Mouse (Mus musculus) hindbrain, embryonic 16.5 days (tissue): ENCODE measurements around the gene Pcsk5. TPM values are rescaled to one million over a fixed set of nuclear protein-coding genes. Genes with fewer than 3 reads are reported as not detected.

ENCODE experiments used
- ATAC-seq: fragments of 200-750 bp; cut with Nextera tagmentation; 2 replicates; pipeline ENCODE4 v1.8.0; 2017; ENCODE audit warnings: moderate TSS enrichment, moderate library complexity
- H3K27ac ChIP-seq: fragments of 300-500 bp; sonication (generic); 2 replicates; pipeline ENCODE4 v1.5.1; 2014; ENCODE audit warnings: low read depth, mild to moderate bottlenecking, control low read depth, low read length, moderate library complexity
- H3K27me3 ChIP-seq: fragments of 300-500 bp; sonication (generic); replicated peaks from 2 replicates; pipeline ENCODE4 v1.6.1; 2014; ENCODE audit warnings: low read length; ENCODE audit not compliant: control insufficient read depth, insufficient read depth
- H3K36me3 ChIP-seq: fragments of 300-500 bp; sonication (generic); 2 replicates; pipeline ENCODE4 v1.6.1; 2014; ENCODE audit warnings: mild to moderate bottlenecking, low read length, moderate library complexity, mixed read lengths; ENCODE audit not compliant: control insufficient read depth, insufficient read depth
- H3K4me1 ChIP-seq: fragments of 300-500 bp; sonication (generic); 2 replicates; pipeline ENCODE4 v1.6.1; 2014; ENCODE audit warnings: low read depth, low read length; ENCODE audit not compliant: control insufficient read depth, insufficient read depth
- H3K4me2 ChIP-seq: fragments of 300-500 bp; sonication (generic); 2 replicates; pipeline ENCODE4 v1.6.1; 2014; ENCODE audit warnings: mild to moderate bottlenecking, low read length, control low read depth, moderate library complexity
- H3K4me3 ChIP-seq: fragments of 300-500 bp; sonication (generic); 2 replicates; pipeline ENCODE4 v1.5.1; 2014; ENCODE audit warnings: mild to moderate bottlenecking, low read length, control low read depth, moderate library complexity
- H3K9ac ChIP-seq: fragments of 300-500 bp; sonication (generic); 2 replicates; pipeline ENCODE4 v1.6.1; 2014; ENCODE audit warnings: low read depth, mild to moderate bottlenecking, control low read depth, low read length, moderate library complexity
- H3K9me3 ChIP-seq: fragments of 300-500 bp; sonication (generic); 2 replicates; pipeline ENCODE4 v1.6.1; 2014; ENCODE audit warnings: mild to moderate bottlenecking, low read length, moderate library complexity; ENCODE audit not compliant: control insufficient read depth
- WGBS: fragments of 180-500 bp; shearing (Covaris S2); extraction: QIAGEN DNeasy Blood & Tissue Kit; methylation state at CpG from one replicate; pipeline ENCODE4 v1.1.7; 2014; 5-methylcytosine and 5-hydroxymethylcytosine counted together
- polyA plus RNA-seq: library from polyadenylated mRNA; unstranded; fragments of >200 nt; fragmentation: Nextera tagmentation; extraction: Ambion mirVana; gene quantifications from 2 replicates; pipeline ENCODE4 v1.2.1, GENCODE M21; 2015

The Pcsk5 gene
- polyA plus RNA-seq, 1 experiment from 2014 or later, result 11.7 TPM

DNA sequence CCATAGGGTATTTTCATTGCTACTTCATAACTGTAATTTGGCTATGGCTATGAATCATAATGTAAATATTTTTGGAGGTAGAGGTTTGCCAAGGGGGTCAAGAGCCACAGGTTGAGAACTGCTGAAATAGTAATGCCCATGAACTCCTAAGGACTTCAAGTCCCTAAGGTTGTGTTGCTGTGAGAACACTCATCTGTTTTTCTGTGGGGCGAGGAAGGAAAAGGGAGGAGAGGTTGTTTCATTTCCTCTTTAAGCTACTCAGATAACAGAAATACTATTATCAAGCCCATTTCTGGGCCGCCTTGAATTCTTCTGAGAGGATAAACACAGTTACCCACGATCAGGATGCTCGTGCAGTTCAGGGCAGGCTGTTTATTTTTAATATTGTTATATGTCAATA, 440.6 kb downstream of the Pcsk5 start:
- no peak overlapping the region for H3K27ac ChIP-seq
- no peak for ATAC-seq
- no peak overlapping the region for H3K4me2 ChIP-seq
- H3K9me3 ChIP-seq, result no peaks in the 10 kb centered on the region
- WGBS, result 89% methylated on average over 4 of the region's 4 CpGs
- no peak overlapping the region for H3K9ac ChIP-seq
- peaks cover 10% of the 10 kb centered on the region for H3K36me3 ChIP-seq
- no peak overlapping the region for H3K4me3 ChIP-seq
- peaks cover 9% of the 10 kb centered on the region for H3K4me1 ChIP-seq
- no peaks in the 10 kb centered on the region for H3K27me3 ChIP-seq

DNA sequence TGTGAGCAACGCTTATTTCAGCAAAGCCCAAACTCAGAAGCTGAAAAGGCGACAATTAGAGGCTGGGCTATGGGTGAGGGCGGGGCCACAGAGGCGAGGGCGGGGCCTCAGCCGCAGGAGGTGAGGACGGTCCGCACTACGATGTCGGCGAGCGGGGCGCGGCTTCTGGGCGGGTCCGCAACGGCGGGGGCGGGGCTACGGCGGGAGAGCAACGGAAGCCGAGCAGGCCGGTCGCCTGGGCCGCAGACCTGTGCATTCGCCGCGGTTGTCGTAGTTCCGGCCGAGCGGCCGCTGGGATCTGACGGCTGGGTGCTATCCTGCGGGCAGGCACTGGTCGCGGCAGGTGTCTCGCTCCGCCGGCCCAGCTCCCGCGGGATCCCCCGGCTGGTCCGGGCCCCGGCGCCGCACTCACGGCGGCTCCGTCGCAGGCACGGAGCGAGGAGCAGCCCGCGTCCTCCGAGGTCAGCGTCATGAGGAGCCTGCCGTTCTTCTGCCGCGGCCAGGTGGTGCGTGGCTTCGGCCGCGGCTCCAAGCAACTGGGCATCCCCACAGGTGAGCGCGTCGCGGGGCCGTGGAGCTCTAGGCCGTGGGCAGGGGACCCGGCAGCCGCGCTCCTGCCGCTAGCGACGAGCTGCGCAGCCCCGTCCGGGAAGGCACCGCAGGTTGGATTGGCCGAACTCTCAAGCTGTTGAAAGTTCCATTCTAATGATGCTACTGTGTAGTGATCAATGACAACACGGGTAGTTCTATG, 443.4 kb downstream of the Pcsk5 start, which contains the start of gene Rfk:
TSS of gene Rfk (plus strand) at position 203 of the 751 bp plus-strand sequence.
- H3K9ac ChIP-seq, result peak within 1 kb of the TSS; percentile 94
- peak within 1 kb of the TSS; percentile 83 for H3K4me3 ChIP-seq
- no peaks in the 10 kb centered on the region for H3K9me3 ChIP-seq
- no peaks in the 10 kb centered on the region for H3K27me3 ChIP-seq
- peak within 1 kb of the TSS; percentile 52 for H3K4me2 ChIP-seq
- under 1% methylated on average over 79 of the region's 83 CpGs for WGBS
- H3K36me3 ChIP-seq, result peaks cover 8% of the 10 kb centered on the region
- H3K4me1 ChIP-seq, result peaks cover 9% of the 10 kb centered on the region
- ATAC-seq, result peak; percentile 99
- H3K27ac ChIP-seq, result peak within 1 kb of the TSS; percentile 82

DNA sequence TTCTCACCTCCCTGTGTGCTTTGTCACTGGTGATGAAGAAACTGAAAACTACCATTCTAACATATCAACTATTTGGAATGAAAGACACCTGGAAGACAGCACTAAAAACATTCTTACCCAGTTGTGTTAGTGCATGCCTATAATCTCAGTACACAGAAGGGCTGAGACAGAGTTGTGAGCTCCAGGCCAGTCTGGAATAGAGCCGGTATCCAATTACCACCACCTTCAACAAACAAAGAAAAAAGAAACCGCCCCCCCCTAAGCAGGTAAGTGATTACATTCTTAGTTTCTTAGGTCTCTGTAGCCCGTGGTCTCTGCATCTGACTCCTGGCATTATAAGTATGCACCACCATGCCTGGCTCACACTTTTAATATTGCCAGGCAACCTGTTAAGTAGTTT, 444.6 kb downstream of the Pcsk5 start:
- no peak for ATAC-seq
- Histone ChIP-seq H3K9ac (no peak overlapping the region), H3K4me2 (no peak overlapping the region), H3K27me3 (no peaks in the 10 kb centered on the region), H3K9me3 (no peaks in the 10 kb centered on the region), H3K27ac (no peak overlapping the region), H3K36me3 (peaks cover 2% of the 10 kb centered on the region; the same call in 1 of the 2 replicates), H3K4me3 (no peak overlapping the region), H3K4me1 (peaks cover 9% of the 10 kb centered on the region)
- WGBS, result 21% methylated on average over 3 of the region's 3 CpGs

- Histone ChIP-seq H3K4me3 (no peak overlapping the region), H3K4me1 (0 out of 2 replicates have a peak, but pooled peaks cover 3% of the 10 kb centered on the region), H3K9me3 (no peaks in the 10 kb centered on the region), H3K27me3 (no peaks in the 10 kb centered on the region), H3K4me2 (no peak overlapping the region), H3K27ac (no peak overlapping the region), H3K36me3 (no peaks in the 10 kb centered on the region), H3K9ac (no peak overlapping the region)
- ATAC-seq, result peak; percentile 53; the same call in 1 of the 2 replicates
- WGBS, result 9% methylated on average over 2 of the region's 2 CpGs
Measured at GRCm38 (mm10) chr19:17388404-17388803, 449.0 kb downstream of the Pcsk5 start.

- 0 out of 2 replicates have a peak, but pooled peaks cover 3% of the 10 kb centered on the region for H3K4me1 ChIP-seq
- H3K36me3 ChIP-seq, result no peaks in the 10 kb centered on the region
- ATAC-seq, result peak; percentile 70; the same call in 1 of the 2 replicates
- no peak overlapping the region for H3K4me3 ChIP-seq
- WGBS, result 19% methylated on average over 6 of the region's 6 CpGs
- 0 out of 2 replicates have a peak overlapping the region, but pooled peaks have one; percentile 19 for H3K4me2 ChIP-seq
- no peak overlapping the region for H3K9ac ChIP-seq
- no peak overlapping the region for H3K27ac ChIP-seq
- no peaks in the 10 kb centered on the region for H3K27me3 ChIP-seq
- no peaks in the 10 kb centered on the region for H3K9me3 ChIP-seq
Measured at GRCm38 (mm10) chr19:17386424-17386823, 451.0 kb downstream of the Pcsk5 start.

DNA sequence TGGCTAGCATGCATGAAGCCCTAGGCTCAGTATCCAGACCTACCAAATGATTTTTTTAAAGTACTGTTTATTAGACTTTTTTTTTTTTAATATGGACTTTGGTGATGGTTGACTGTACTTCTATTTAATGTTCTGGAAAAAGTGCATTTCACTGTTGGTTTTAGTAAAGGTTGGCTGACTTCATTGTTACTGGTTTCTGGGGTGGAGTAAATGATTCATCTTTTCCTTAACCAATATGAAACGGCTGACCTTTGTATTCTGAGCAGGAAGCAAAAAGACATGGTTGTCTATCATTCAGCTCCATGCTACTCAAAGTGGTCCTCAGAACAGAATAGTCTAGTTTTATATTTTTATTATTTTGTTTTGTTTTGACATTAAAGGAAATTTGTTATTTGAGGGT, 452.0 kb downstream of the Pcsk5 start:
- Histone ChIP-seq H3K9me3 (no peaks in the 10 kb centered on the region), H3K27ac (no peak overlapping the region), H3K4me3 (no peak overlapping the region), H3K9ac (no peak overlapping the region), H3K36me3 (no peaks in the 10 kb centered on the region), H3K27me3 (no peaks in the 10 kb centered on the region), H3K4me1 (0 out of 2 replicates have a peak, but pooled peaks cover 3% of the 10 kb centered on the region), H3K4me2 (no peak overlapping the region)
- 63% methylated on average over 1 of the region's 1 CpGs for WGBS
- ATAC-seq, result no peak

GRCm38 (mm10) chr19:17385022-17385421, 452.4 kb downstream of the Pcsk5 start:
- H3K4me3 ChIP-seq, result no peak overlapping the region
- H3K9me3 ChIP-seq, result no peaks in the 10 kb centered on the region
- 96% methylated on average over 4 of the region's 4 CpGs for WGBS
- H3K9ac ChIP-seq, result no peak overlapping the region
- H3K4me1 ChIP-seq, result 0 out of 2 replicates have a peak, but pooled peaks cover 3% of the 10 kb centered on the region
- no peak overlapping the region for H3K4me2 ChIP-seq
- H3K27ac ChIP-seq, result no peak overlapping the region
- no peaks in the 10 kb centered on the region for H3K36me3 ChIP-seq
- H3K27me3 ChIP-seq, result no peaks in the 10 kb centered on the region
- ATAC-seq, result no peak

DNA sequence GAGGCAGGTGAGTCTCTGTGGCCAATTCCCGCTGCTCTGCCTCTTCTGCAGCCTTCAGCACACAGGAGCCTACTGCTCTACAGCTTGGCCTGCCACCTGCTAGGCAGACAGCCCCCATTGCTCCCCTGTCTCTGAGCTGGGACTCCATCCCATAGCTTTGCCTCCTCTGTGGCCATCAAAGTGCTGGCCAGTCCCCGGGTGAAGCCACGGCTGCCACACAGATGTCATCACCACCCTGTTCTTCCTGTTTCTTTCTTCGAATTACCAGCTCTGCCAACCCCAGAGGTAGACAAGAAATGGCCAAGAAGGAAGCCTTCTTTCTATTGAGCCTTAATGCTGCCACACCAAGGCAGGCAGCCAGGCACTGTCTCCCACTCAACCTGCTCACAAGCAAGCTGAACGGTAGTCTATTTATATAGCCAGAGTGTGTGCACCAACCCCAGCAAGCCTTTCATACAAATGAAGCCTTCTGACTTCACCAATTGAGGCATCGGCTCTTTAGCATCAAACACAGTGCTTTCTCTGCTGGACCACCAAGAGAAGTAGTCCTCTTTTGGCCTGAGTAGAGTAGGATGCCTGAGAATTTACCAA, 454.5 kb downstream of the Pcsk5 start:
- Histone ChIP-seq H3K9me3 (no peaks in the 10 kb centered on the region), H3K27ac (no peak overlapping the region), H3K27me3 (no peaks in the 10 kb centered on the region), H3K4me2 (no peak overlapping the region), H3K4me3 (no peak overlapping the region), H3K9ac (no peak overlapping the region), H3K36me3 (no peaks in the 10 kb centered on the region), H3K4me1 (0 out of 2 replicates have a peak, but pooled peaks cover 3% of the 10 kb centered on the region)
- no peak for ATAC-seq
- 89% methylated on average over 6 of the region's 6 CpGs for WGBS
